Comparison of ENCODE assay signal across 8 mouse cellular contexts in genomic region chr13:56647597-56648405, GRCm38 (mm10). TPM values are rescaled to one million over a fixed set of nuclear protein-coding genes. Genes with fewer than 3 reads are reported as not detected.
DNase-seq lines count a peak whose midpoint lies in the region; ATAC-seq and TF ChIP-seq lines count a peak whose summit lies in the region.

No protein-coding gene starts in this region.

- peak overlapping the region; percentile 50 for H3K27ac ChIP-seq in midbrain, embryonic 10.5 days (replicated peaks)
- H3K27ac ChIP-seq in midbrain, embryonic 15.5 days: no peak overlapping the region
- H3K27ac ChIP-seq in intestine, embryonic 16.5 days (ENCODE audit: low read length): peak overlapping the region; percentile 62
- H3K27ac ChIP-seq in lung, embryonic 14.5 days (ENCODE audit: low read depth): peak overlapping the region; percentile 82
- H3K27ac ChIP-seq in stomach, embryonic 16.5 days (ENCODE audit: low read length): peak overlapping the region; percentile 65

- ATAC-seq in midbrain, embryonic 15.5 days (replicated peaks): no peak
- peak; percentile 53 for ATAC-seq in intestine, embryonic 16.5 days
- ATAC-seq in lung, embryonic 14.5 days (ENCODE audit: insufficient read depth): peak; percentile 89
- peak; percentile 31; the same call in 1 of the 2 replicates for ATAC-seq in stomach, embryonic 16.5 days (ENCODE audit: insufficient read depth, low FRiP score)

- H3K4me3 ChIP-seq in midbrain, embryonic 10.5 days: no peak overlapping the region
- H3K4me3 ChIP-seq in midbrain, embryonic 15.5 days: no peak overlapping the region
- H3K4me3 ChIP-seq in intestine, embryonic 16.5 days (ENCODE audit: low read length): no peak overlapping the region
- no peak overlapping the region for H3K4me3 ChIP-seq in lung, embryonic 14.5 days (ENCODE audit: low read depth, low read length)
- H3K4me3 ChIP-seq in stomach, embryonic 16.5 days (replicated peaks; ENCODE audit: low read length): no peak overlapping the region

- H3K4me2 ChIP-seq in midbrain, embryonic 15.5 days: no peak overlapping the region
- H3K4me2 ChIP-seq in intestine, embryonic 16.5 days (ENCODE audit: low read depth, low read length): no peak overlapping the region
- no peak overlapping the region for H3K4me2 ChIP-seq in lung, embryonic 14.5 days
- no peak overlapping the region for H3K4me2 ChIP-seq in stomach, embryonic 16.5 days (ENCODE audit: low read depth, low read length)

- no peaks in the 10 kb centered on the region for H3K36me3 ChIP-seq in midbrain, embryonic 10.5 days
- no peaks in the 10 kb centered on the region for H3K36me3 ChIP-seq in midbrain, embryonic 15.5 days (replicated peaks)
- H3K36me3 ChIP-seq in intestine, embryonic 16.5 days (ENCODE audit: control insufficient read depth, insufficient read depth, low read length): no peaks in the 10 kb centered on the region
- H3K36me3 ChIP-seq in lung, embryonic 14.5 days (ENCODE audit: insufficient read depth): no peaks in the 10 kb centered on the region
- H3K36me3 ChIP-seq in stomach, embryonic 16.5 days (ENCODE audit: control insufficient read depth, insufficient read depth, low read length): no peaks in the 10 kb centered on the region

- peak; percentile 41 for DNase-seq in midbrain, embryonic 10.5 days (ENCODE audit: low spot score)
- peak; percentile 70 for DNase-seq in gastrocnemius, postnatal 14 days
- peak; percentile 90 for DNase-seq in lung, embryonic 14.5 days
- DNase-seq in left cerebral cortex, postnatal 25 days (ENCODE audit: low spot score in 2 of 2): no peak
- no peak for DNase-seq in retina, embryonic 14.5 days (ENCODE audit: low spot score)

- no peak for TF ChIP-seq CTCF in lung, embryonic 14.5 days (IDR thresholded peaks at IDR 0.05; ENCODE audit: low read depth)

- 79% methylated on average over 10 of the region's 10 CpGs for WGBS in midbrain, embryonic 10.5 days
- WGBS in midbrain, embryonic 15.5 days: 86% methylated on average over 10 of the region's 10 CpGs
- 76% methylated on average over 10 of the region's 10 CpGs for WGBS in intestine, embryonic 16.5 days
- WGBS in lung, embryonic 14.5 days: 47% methylated on average over 10 of the region's 10 CpGs
- 69% methylated on average over 10 of the region's 10 CpGs for WGBS in stomach, embryonic 16.5 days

- peaks cover 12% of the 10 kb centered on the region for H3K4me1 ChIP-seq in midbrain, embryonic 10.5 days
- H3K4me1 ChIP-seq in midbrain, embryonic 15.5 days: peaks cover 5% of the 10 kb centered on the region; the same call in 1 of the 2 replicates
- H3K4me1 ChIP-seq in intestine, embryonic 16.5 days (ENCODE audit: control insufficient read depth, insufficient read depth, low read length): peaks cover 16% of the 10 kb centered on the region
- peaks cover 22% of the 10 kb centered on the region for H3K4me1 ChIP-seq in lung, embryonic 14.5 days (ENCODE audit: insufficient read depth)
- peaks cover 24% of the 10 kb centered on the region for H3K4me1 ChIP-seq in stomach, embryonic 16.5 days (ENCODE audit: control insufficient read depth, insufficient read depth, low read length)

- intact Hi-C loops in gastrocnemius, postnatal 14 days (cut with DNase I; ENCODE audit: low total_unique reads): no loop called here
- intact Hi-C loops in left cerebral cortex, postnatal 25 days (cut with DNase I): no loop called here

- H3K27me3 ChIP-seq in midbrain, embryonic 10.5 days (ENCODE audit: low read depth, poor library complexity, severe bottlenecking): no peaks in the 10 kb centered on the region
- H3K27me3 ChIP-seq in midbrain, embryonic 15.5 days (replicated peaks): no peaks in the 10 kb centered on the region
- no peaks in the 10 kb centered on the region for H3K27me3 ChIP-seq in intestine, embryonic 16.5 days (replicated peaks; ENCODE audit: control insufficient read depth, insufficient read depth, low read length)
- H3K27me3 ChIP-seq in lung, embryonic 14.5 days (ENCODE audit: insufficient read depth, low read length): no peaks in the 10 kb centered on the region
- H3K27me3 ChIP-seq in stomach, embryonic 16.5 days (ENCODE audit: control insufficient read depth, insufficient read depth, low read length): no peaks in the 10 kb centered on the region

- no peaks in the 10 kb centered on the region for H3K9me3 ChIP-seq in midbrain, embryonic 10.5 days (replicated peaks)
- no peaks in the 10 kb centered on the region for H3K9me3 ChIP-seq in midbrain, embryonic 15.5 days
- no peaks in the 10 kb centered on the region for H3K9me3 ChIP-seq in intestine, embryonic 16.5 days (ENCODE audit: control insufficient read depth, low read length)
- 0 out of 2 replicates have a peak, but pooled peaks cover 2% of the 10 kb centered on the region for H3K9me3 ChIP-seq in lung, embryonic 14.5 days (ENCODE audit: low read depth, low read length)
- H3K9me3 ChIP-seq in stomach, embryonic 16.5 days (replicated peaks; ENCODE audit: control insufficient read depth, low read length): no peaks in the 10 kb centered on the region

- H3K9ac ChIP-seq in midbrain, embryonic 15.5 days: no peak overlapping the region
- H3K9ac ChIP-seq in intestine, embryonic 16.5 days (ENCODE audit: low read depth, low read length): no peak overlapping the region
- H3K9ac ChIP-seq in lung, embryonic 14.5 days: no peak overlapping the region
- H3K9ac ChIP-seq in stomach, embryonic 16.5 days (ENCODE audit: low read length): no peak overlapping the region

RNA-seq across cellular contexts. Expression of gene Tgfbi, which starts 38.5 kb away (rescaled TPM):
- polyA plus RNA-seq in midbrain, embryonic 10.5 days (2016; fragmentation: Nextera tagmentation; extraction: Ambion mirVana): 23.2 and 29.8 TPM in 2 replicates
- 3.6 and 4.4 TPM in 2 replicates for polyA plus RNA-seq in midbrain, embryonic 15.5 days (2015; fragmentation: Nextera tagmentation; extraction: Ambion mirVana)
- total RNA-seq in gastrocnemius, postnatal 14 days (2021): 10 to 100 TPM; 33.5 to 45.6 TPM
- 122 and 124 TPM in 2 replicates for polyA plus RNA-seq in intestine, embryonic 16.5 days (2015; fragmentation: Nextera tagmentation; extraction: Ambion mirVana)
- polyA plus RNA-seq in lung, embryonic 14.5 days (2014; fragmentation: Nextera tagmentation; extraction: Ambion mirVana): 165 and 171 TPM in 2 replicates
- 180 and 191 TPM in 2 replicates for polyA plus RNA-seq in stomach, embryonic 16.5 days (2015; fragmentation: Nextera tagmentation; extraction: Ambion mirVana)
- total RNA-seq in left cerebral cortex, postnatal 25 days (2021): 1 to 10 TPM; 3.8 to 4.1 TPM

RNA-seq across cellular contexts. Expression of gene Smad5, which starts 55.0 kb away (rescaled TPM):
- polyA plus RNA-seq in midbrain, embryonic 10.5 days (2016; fragmentation: Nextera tagmentation; extraction: Ambion mirVana): 30.6 and 35.9 TPM in 2 replicates
- 20.8 and 21.2 TPM in 2 replicates for polyA plus RNA-seq in midbrain, embryonic 15.5 days (2015; fragmentation: Nextera tagmentation; extraction: Ambion mirVana)
- 10 to 100 TPM; 21.5 to 24.5 TPM for total RNA-seq in gastrocnemius, postnatal 14 days (2021)
- 14.5 and 15.3 TPM in 2 replicates for polyA plus RNA-seq in intestine, embryonic 16.5 days (2015; fragmentation: Nextera tagmentation; extraction: Ambion mirVana)
- polyA plus RNA-seq in lung, embryonic 14.5 days (2014; fragmentation: Nextera tagmentation; extraction: Ambion mirVana): 59.2 and 62.0 TPM in 2 replicates
- 26.7 and 27.8 TPM in 2 replicates for polyA plus RNA-seq in stomach, embryonic 16.5 days (2015; fragmentation: Nextera tagmentation; extraction: Ambion mirVana)
- total RNA-seq in left cerebral cortex, postnatal 25 days (2021): 10 to 100 TPM; 20.2 to 20.3 TPM

Comparison
In these comparisons a context has a peak if more than half of its experiments do, and no peak if none do; other contexts are left out.
1. DNase-seq: peak in midbrain, embryonic 10.5 days (single experiment), gastrocnemius, postnatal 14 days (single experiment) and lung, embryonic 14.5 days (single experiment); none in left cerebral cortex, postnatal 25 days (0 of 2) and retina, embryonic 14.5 days (single experiment).